ENCODE assay signal across 9 mouse cellular contexts in genomic region chr1:63182636-63183270, GRCm38 (mm10). TPM values are rescaled to one million over a fixed set of nuclear protein-coding genes. Genes with fewer than 3 reads are reported as not detected.
DNase-seq lines count a peak whose midpoint lies in the region; ATAC-seq lines count a peak whose summit lies in the region.
"Had no signal": no experiment of that assay in that cellular context is flagged by ENCODE, and none has a peak within 500 bp of the region (broad histone marks: within the 10 kb centered on the region; RNA-seq: fewer than 3 reads in every experiment).

No protein-coding gene starts in this region.

- H3K9me3 ChIP-seq in heart, embryonic 11.5 days (replicated peaks; ENCODE audit: control insufficient read depth, low read length) = no peaks in the 10 kb centered on the region
- no peaks in the 10 kb centered on the region for H3K9me3 ChIP-seq in midbrain, embryonic 11.5 days (ENCODE audit: control insufficient read depth, low read length)
- H3K9me3 ChIP-seq: heart, embryonic 13.5 days had no signal

- peak; percentile 35 to 82 for DNase-seq in heart, adult 18-20 months
- DNase-seq in cerebellum, adult 9-10 months = peak; percentile 67
- DNase-seq in frontal cortex, adult 2 months (ENCODE audit: extremely low spot score in 1 of 2, low spot score in 1 of 2) = peak; percentile 46 to 88
- DNase-seq in layer of hippocampus, postnatal 10 days (ENCODE audit: low spot score in 2 of 2) = peak; percentile 73 to 77
- DNase-seq in midbrain, embryonic 11.5 days (ENCODE audit: low spot score, missing footprints) = peak; percentile 96
- DNase-seq in thymus, postnatal 0 days (ENCODE audit: low spot score) = peak; percentile 51

- peaks cover 8% of the 10 kb centered on the region for H3K4me1 ChIP-seq in heart, embryonic 11.5 days (ENCODE audit: control insufficient read depth, insufficient read depth, low read length)
- H3K4me1 ChIP-seq in midbrain, embryonic 11.5 days (ENCODE audit: control insufficient read depth, insufficient read depth, low read length) = peaks cover 5% of the 10 kb centered on the region

- 59% methylated on average over 10 of the region's 10 CpGs for WGBS in heart, embryonic 11.5 days (ENCODE audit: insufficient replicate concordance)
- WGBS in midbrain, embryonic 11.5 days = 62% methylated on average over 10 of the region's 10 CpGs

- H3K4me3 ChIP-seq in heart, embryonic 11.5 days (ENCODE audit: low read depth, low read length) = no peak overlapping the region
- H3K4me3 ChIP-seq in midbrain, embryonic 11.5 days (ENCODE audit: low read depth, low read length) = no peak overlapping the region
- H3K4me3 ChIP-seq: heart, embryonic 13.5 days had no signal

- H3K27me3 ChIP-seq in heart, embryonic 11.5 days (ENCODE audit: control insufficient read depth, insufficient read depth, low read length) = no peaks in the 10 kb centered on the region
- no peaks in the 10 kb centered on the region for H3K27me3 ChIP-seq in midbrain, embryonic 11.5 days (ENCODE audit: control insufficient read depth, insufficient read depth, low read length)
- H3K27me3 ChIP-seq: heart, embryonic 13.5 days had no signal

- H3K27ac ChIP-seq in heart, embryonic 11.5 days (ENCODE audit: low read depth, low read length) = no peak overlapping the region
- no peak overlapping the region for H3K27ac ChIP-seq in midbrain, embryonic 11.5 days (ENCODE audit: low read depth, low read length)
- H3K27ac ChIP-seq: heart, embryonic 13.5 days had no signal

- peaks cover 15% of the 10 kb centered on the region; the same call in 1 of the 2 replicates for H3K36me3 ChIP-seq in heart, embryonic 11.5 days (ENCODE audit: control insufficient read depth, insufficient read depth, low read length)
- peaks cover 3% of the 10 kb centered on the region for H3K36me3 ChIP-seq in midbrain, embryonic 11.5 days (ENCODE audit: control insufficient read depth, insufficient read depth, low read length)

- no peak for ATAC-seq in heart, embryonic 11.5 days (replicated peaks; ENCODE audit: insufficient number of reproducible peaks, low FRiP score, low TSS enrichment)
- ATAC-seq in CD4-positive, CD25-positive, alpha-beta regulatory T cell, adult 4 months = peak; percentile 33
- no peak for ATAC-seq in midbrain, embryonic 11.5 days (ENCODE audit: low FRiP score)

- H3K9ac ChIP-seq in heart, embryonic 11.5 days (ENCODE audit: low read depth, low read length) = no peak overlapping the region
- no peak overlapping the region for H3K9ac ChIP-seq in midbrain, embryonic 11.5 days (ENCODE audit: low read length)
- H3K9ac ChIP-seq: heart, embryonic 13.5 days had no signal

- no peak overlapping the region for H3K4me2 ChIP-seq in heart, embryonic 11.5 days
- H3K4me2 ChIP-seq in midbrain, embryonic 11.5 days = no peak overlapping the region
- H3K4me2 ChIP-seq: heart, embryonic 13.5 days had no signal

RNA-seq across cellular contexts. Expression of gene Ndufs1, which starts 6.1 kb away (rescaled TPM):
- total RNA-seq in heart, adult 18-20 months (2021) = 100 to 1,000 TPM; 828 to 862 TPM
- polyA plus RNA-seq in heart, embryonic 11.5 days (2014; fragmentation: Nextera tagmentation; extraction: Ambion mirVana) = 285 and 339 TPM in 2 replicates
- 100 to 1,000 TPM; 110 to 114 TPM for polyA plus RNA-seq in CD4-positive, CD25-positive, alpha-beta regulatory T cell, adult 4 months (2017; shearing (Covaris generic))
- polyA plus RNA-seq in frontal cortex, adult 2 months (2012; rRNA removed) = 134 and 137 TPM in 2 replicates
- total RNA-seq in layer of hippocampus, postnatal 10 days (2021) = 100 to 1,000 TPM; 145 to 148 TPM
- polyA plus RNA-seq in midbrain, embryonic 11.5 days (2014; fragmentation: Nextera tagmentation; extraction: Ambion mirVana) = 138 and 152 TPM in 2 replicates
- polyA plus RNA-seq in thymus, postnatal 0 days (2015; fragmentation: Nextera tagmentation; extraction: Ambion mirVana) = 102 and 108 TPM in 2 replicates

RNA-seq across cellular contexts. Expression of gene Eef1b2, which starts 6.1 kb away (rescaled TPM):
- total RNA-seq in heart, adult 18-20 months (2021) = 100 to 1,000 TPM; 473 to 499 TPM
- polyA plus RNA-seq in heart, embryonic 11.5 days (2014; fragmentation: Nextera tagmentation; extraction: Ambion mirVana) = 416 and 417 TPM in 2 replicates
- polyA plus RNA-seq in CD4-positive, CD25-positive, alpha-beta regulatory T cell, adult 4 months (2017; shearing (Covaris generic)) = 1,000 to 10,000 TPM in 1 of 2 experiments, 100 to 1,000 TPM in 1; 903 to 1,182 TPM
- polyA plus RNA-seq in frontal cortex, adult 2 months (2012; rRNA removed) = 332 and 341 TPM in 2 replicates
- 100 to 1,000 TPM; 532 to 585 TPM for total RNA-seq in layer of hippocampus, postnatal 10 days (2021)
- polyA plus RNA-seq in midbrain, embryonic 11.5 days (2014; fragmentation: Nextera tagmentation; extraction: Ambion mirVana) = 465 and 509 TPM in 2 replicates
- 640 and 651 TPM in 2 replicates for polyA plus RNA-seq in thymus, postnatal 0 days (2015; fragmentation: Nextera tagmentation; extraction: Ambion mirVana)

RNA-seq across cellular contexts. Expression of gene Gpr1, which starts 31.6 kb away (rescaled TPM):
- under 1 TPM; 0.17 to 0.51 TPM for total RNA-seq in heart, adult 18-20 months (2021)
- not detected in 2 replicates for polyA plus RNA-seq in heart, embryonic 11.5 days (2014; fragmentation: Nextera tagmentation; extraction: Ambion mirVana)
- not detected for polyA plus RNA-seq in CD4-positive, CD25-positive, alpha-beta regulatory T cell, adult 4 months (2017; shearing (Covaris generic))
- 0.97 and 0.98 TPM in 2 replicates for polyA plus RNA-seq in frontal cortex, adult 2 months (2012; rRNA removed)
- under 1 TPM; 0.30 to 0.56 TPM for total RNA-seq in layer of hippocampus, postnatal 10 days (2021)
- polyA plus RNA-seq in midbrain, embryonic 11.5 days (2014; fragmentation: Nextera tagmentation; extraction: Ambion mirVana) = 0.08 and 0.22 TPM in 2 replicates
- polyA plus RNA-seq in thymus, postnatal 0 days (2015; fragmentation: Nextera tagmentation; extraction: Ambion mirVana) = 0.31 and 0.44 TPM in 2 replicates
